Mouse (Mus musculus) C2C12 (cell line): ENCODE measurements around the gene Arid3c. TPM values are rescaled to one million over a fixed set of nuclear protein-coding genes. Genes with fewer than 3 reads are reported as not detected.
"Not testable (repeated sequence)": the region's sequence is repeated elsewhere in the genome, so short reads cannot be mapped to it uniquely, and the experiment has no call there.

Experiments used
- H3K27me3 ChIP-seq: one replicate; pipeline ENCODE4 v1.6.1; 2011; ENCODE audit not compliant: control insufficient read depth, insufficient read depth, insufficient read length
- H3K36me3 ChIP-seq: one replicate; pipeline ENCODE4 v1.6.1; 2011; ENCODE audit not compliant: control insufficient read depth, insufficient read depth
- H3K4me3 ChIP-seq: one replicate; pipeline ENCODE4 v1.5.1; 2011; ENCODE audit warnings: mild to moderate bottlenecking, control low read depth; ENCODE audit not compliant: poor library complexity, insufficient read depth, severe bottlenecking
- H3K79me2 ChIP-seq: one replicate; pipeline ENCODE4 v1.6.1; 2011; ENCODE audit not compliant: control insufficient read depth, insufficient read depth
- H3K79me3 ChIP-seq: one replicate; pipeline ENCODE4 v1.6.1; 2011; ENCODE audit warnings: low read depth, control low read depth
- H3ac ChIP-seq: one replicate; pipeline ENCODE3; 2011; ENCODE audit warnings: low read depth; ENCODE audit not compliant: control insufficient read depth, insufficient read length
- CTCF ChIP-seq: IDR thresholded peaks from one replicate; pipeline ENCODE4 v1.5.1; 2011; ENCODE audit not compliant: control insufficient read depth, insufficient read depth, insufficient read length
- polyA plus RNA-seq: library from polyadenylated mRNA; unstranded; fragments of >200 nt; fragmentation: generic; extraction: Trizol; gene quantifications from one replicate; pipeline ENCODE4 v1.2.1, GENCODE M21; 2012; ENCODE audit warnings: missing spikeins

Arid3c gene
- polyA plus RNA-seq, 1 experiment, result not detected

- H3K4me3 ChIP-seq, H3K79me3 ChIP-seq, H3K36me3 ChIP-seq, H3ac ChIP-seq, H3K79me2 ChIP-seq, H3K27me3 ChIP-seq: not testable (repeated sequence)
- TF ChIP-seq CTCF, result peak; percentile 82
These were observed 33.8 kb downstream of the Arid3c start, which contains the start of gene Cntfr for GRCm38 (mm10) chr4:41696930-41697841. Gene Cntfr, minus strand, starts transcription at chr4:41697089.

- not testable (repeated sequence) for H3K4me3 ChIP-seq, H3K27me3 ChIP-seq, H3K36me3 ChIP-seq, H3ac ChIP-seq, H3K79me2 ChIP-seq, H3K79me3 ChIP-seq
These were observed 34.5 kb downstream of the Arid3c start for GRCm38 (mm10) chr4:41696452-41696851.

GRCm38 (mm10) chr4:41695800-41696199 is 35.1 kb downstream of the Arid3c start:
- not testable (repeated sequence) for H3K4me3 ChIP-seq, H3K36me3 ChIP-seq, H3ac ChIP-seq, H3K27me3 ChIP-seq, H3K79me2 ChIP-seq, H3K79me3 ChIP-seq

DNA sequence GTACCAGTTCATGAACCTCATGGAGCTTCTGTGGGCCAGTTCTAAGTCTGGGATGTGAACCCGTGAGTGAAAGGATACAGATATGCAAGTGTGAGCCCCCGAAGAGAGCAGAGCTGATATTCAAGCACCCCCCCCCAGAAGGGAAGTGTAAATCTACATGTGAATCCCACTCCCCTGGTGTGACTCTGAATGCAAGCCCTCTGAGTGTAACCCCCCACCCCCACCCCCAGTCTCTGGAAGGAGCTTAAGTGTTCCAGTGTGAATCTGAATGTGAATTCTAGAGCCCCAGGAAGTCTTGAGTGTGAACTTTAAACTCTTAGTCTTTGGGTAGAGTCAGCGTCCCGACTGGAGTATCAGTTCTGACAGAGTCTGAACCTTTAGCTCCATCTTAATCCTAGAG is 37.4 kb downstream of the Arid3c start:
- not testable (repeated sequence) for H3K79me3 ChIP-seq, H3K79me2 ChIP-seq, H3K27me3 ChIP-seq, H3K4me3 ChIP-seq, H3K36me3 ChIP-seq, H3ac ChIP-seq

DNA sequence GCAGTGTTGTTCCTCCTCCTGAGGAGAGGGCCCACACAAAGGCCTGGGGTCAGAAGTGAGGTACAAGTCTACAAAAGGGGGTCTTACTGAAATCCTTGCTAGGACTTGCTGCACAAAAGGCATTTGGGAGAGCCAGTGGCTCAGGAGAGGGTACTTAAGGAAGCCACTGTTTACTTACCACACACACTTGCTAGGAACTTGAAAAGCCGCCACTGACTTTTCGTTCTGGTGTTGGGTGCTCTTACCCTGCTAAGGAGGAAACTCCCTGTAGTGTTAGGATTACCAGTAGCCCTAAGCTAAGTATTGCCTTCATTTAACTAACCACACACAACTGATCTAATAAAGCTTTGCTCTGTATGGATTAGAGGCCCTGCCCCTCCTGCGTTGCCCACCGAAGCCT is 40.9 kb downstream of the Arid3c start:
- not testable (repeated sequence) for H3K36me3 ChIP-seq, H3K79me2 ChIP-seq, H3K4me3 ChIP-seq, H3K27me3 ChIP-seq, H3K79me3 ChIP-seq, H3ac ChIP-seq

DNA sequence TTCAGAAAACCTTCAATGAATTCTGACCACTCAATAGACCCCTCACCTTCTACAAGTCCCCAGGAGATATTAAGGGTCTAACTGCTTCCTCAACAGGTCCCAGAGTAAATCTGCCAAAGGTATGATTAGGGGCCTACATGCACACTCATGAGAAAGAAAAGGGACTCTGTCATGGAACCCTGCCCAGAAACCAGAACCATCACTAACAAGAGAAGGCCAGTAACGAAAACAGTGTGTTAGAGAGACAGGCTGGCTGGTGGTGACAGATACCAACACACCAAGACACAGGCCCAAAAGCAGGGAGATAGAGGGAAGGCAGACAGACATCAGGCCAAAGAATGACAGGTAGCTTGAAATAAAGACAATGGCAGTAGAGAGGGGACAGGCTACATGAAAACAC is 42.4 kb downstream of the Arid3c start:
- H3K36me3 ChIP-seq, H3K79me3 ChIP-seq, H3K79me2 ChIP-seq, H3K27me3 ChIP-seq, H3K4me3 ChIP-seq, H3ac ChIP-seq: not testable (repeated sequence)

- H3K36me3 ChIP-seq, H3ac ChIP-seq, H3K79me3 ChIP-seq, H3K4me3 ChIP-seq, H3K79me2 ChIP-seq: not testable (repeated sequence)
- H3K27me3 ChIP-seq, result peaks cover 20% of the 10 kb centered on the region
These were observed 45.0 kb downstream of the Arid3c start for GRCm38 (mm10) chr4:41685882-41686492.

DNA sequence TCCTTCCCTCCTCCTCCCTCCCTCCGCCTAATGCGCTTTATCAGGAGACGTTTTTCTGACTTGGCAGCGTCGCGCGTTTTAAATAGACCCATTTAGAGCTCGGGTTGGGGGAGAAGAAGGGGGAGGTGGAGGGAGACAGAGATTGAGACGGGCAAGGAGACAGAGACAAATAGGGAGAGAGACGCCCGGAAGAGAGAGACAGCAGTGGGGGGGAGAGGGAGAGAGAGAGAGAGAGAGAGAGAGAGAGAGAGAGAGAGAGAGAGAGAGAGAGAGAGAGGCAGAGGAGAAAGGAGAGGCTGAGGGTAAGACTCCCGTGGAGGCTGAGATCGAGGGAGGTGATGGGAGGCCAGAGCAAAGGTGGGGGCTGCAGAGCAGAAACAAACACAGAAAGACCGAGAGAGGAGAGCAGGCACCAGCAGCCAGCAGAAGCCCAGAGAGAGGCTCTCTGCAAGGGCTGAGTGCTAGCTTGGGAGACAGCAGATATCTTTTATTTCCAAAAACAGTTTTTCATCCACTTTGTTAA is 46.0 kb downstream of the Arid3c start:
- H3K4me3 ChIP-seq, H3ac ChIP-seq, H3K79me3 ChIP-seq, H3K79me2 ChIP-seq, H3K36me3 ChIP-seq: not testable (repeated sequence)
- H3K27me3 ChIP-seq, result peaks cover 25% of the 10 kb centered on the region

- not testable (repeated sequence) for H3K79me2 ChIP-seq, H3K79me3 ChIP-seq, H3K36me3 ChIP-seq, H3ac ChIP-seq, H3K4me3 ChIP-seq
- H3K27me3 ChIP-seq, result peaks cover 29% of the 10 kb centered on the region
These were observed 46.6 kb downstream of the Arid3c start for GRCm38 (mm10) chr4:41684131-41684930.

GRCm38 (mm10) chr4:41683303-41683702 is 47.6 kb downstream of the Arid3c start:
- peaks cover 39% of the 10 kb centered on the region for H3K27me3 ChIP-seq
- not testable (repeated sequence) for H3K4me3 ChIP-seq

More at GRCm38 (mm10) chr4:41683303-41683702, 47.6 kb downstream of the Arid3c start:
- H3K79me2 ChIP-seq, H3K79me3 ChIP-seq, H3ac ChIP-seq, H3K36me3 ChIP-seq: not testable (repeated sequence)
